Mouse (Mus musculus) intestine, embryonic 16.5 days (tissue): ENCODE measurements around the gene Rab33b. TPM values are rescaled to one million over a fixed set of nuclear protein-coding genes. Genes with fewer than 3 reads are reported as not detected.
A peak's percentile ranks its signal among the peaks of the same experiment; 100 is the strongest.

ENCODE experiments used
- ATAC-seq: fragments of 200-750 bp; cut with Nextera tagmentation; 2 replicates; pipeline ENCODE4 v1.8.0; 2017; ENCODE audit warnings: moderate TSS enrichment, moderate library complexity
- H3K27ac ChIP-seq: fragments of 300-500 bp; sonication (generic); 2 replicates; pipeline ENCODE4 v1.5.1; 2014; ENCODE audit warnings: mild to moderate bottlenecking, low read length
- H3K27me3 ChIP-seq: fragments of 300-500 bp; sonication (generic); replicated peaks from 2 replicates; pipeline ENCODE4 v1.6.1; 2014; ENCODE audit warnings: low read length, control low read depth, mixed read lengths; ENCODE audit not compliant: control insufficient read depth, insufficient read depth
- H3K36me3 ChIP-seq: fragments of 300-500 bp; sonication (generic); 2 replicates; pipeline ENCODE4 v1.6.1; 2014; ENCODE audit warnings: low read length, control low read depth; ENCODE audit not compliant: control insufficient read depth, insufficient read depth
- H3K4me1 ChIP-seq: fragments of 300-500 bp; sonication (generic); 2 replicates; pipeline ENCODE4 v1.6.1; 2014; ENCODE audit warnings: low read length, control low read depth, mixed read lengths; ENCODE audit not compliant: control insufficient read depth, insufficient read depth
- H3K4me2 ChIP-seq: fragments of 300-500 bp; sonication (generic); 2 replicates; pipeline ENCODE4 v1.6.1; 2014; ENCODE audit warnings: low read depth, low read length, control low read depth
- H3K4me3 ChIP-seq: fragments of 300-500 bp; sonication (generic); 2 replicates; pipeline ENCODE4 v1.5.1; 2014; ENCODE audit warnings: mild to moderate bottlenecking, low read length
- H3K9ac ChIP-seq: fragments of 300-500 bp; sonication (generic); 2 replicates; pipeline ENCODE4 v1.6.1; 2014; ENCODE audit warnings: low read depth, low read length
- H3K9me3 ChIP-seq: fragments of 300-500 bp; sonication (generic); 2 replicates; pipeline ENCODE4 v1.6.1; 2016; ENCODE audit warnings: low read length, control low read depth; ENCODE audit not compliant: control insufficient read depth
- WGBS: fragments of 180-500 bp; shearing (Covaris S2); extraction: QIAGEN DNeasy Blood & Tissue Kit; methylation state at CpG from one replicate; pipeline ENCODE4 v1.1.7; 2014; 5-methylcytosine and 5-hydroxymethylcytosine counted together
- polyA plus RNA-seq: library from polyadenylated mRNA; unstranded; fragments of >200 nt; fragmentation: Nextera tagmentation; extraction: Ambion mirVana; gene quantifications from 2 replicates; pipeline ENCODE4 v1.2.1, GENCODE M21; 2015

The Rab33b gene
- polyA plus RNA-seq, 1 experiment from 2014 or later, result 25.0 TPM

DNA sequence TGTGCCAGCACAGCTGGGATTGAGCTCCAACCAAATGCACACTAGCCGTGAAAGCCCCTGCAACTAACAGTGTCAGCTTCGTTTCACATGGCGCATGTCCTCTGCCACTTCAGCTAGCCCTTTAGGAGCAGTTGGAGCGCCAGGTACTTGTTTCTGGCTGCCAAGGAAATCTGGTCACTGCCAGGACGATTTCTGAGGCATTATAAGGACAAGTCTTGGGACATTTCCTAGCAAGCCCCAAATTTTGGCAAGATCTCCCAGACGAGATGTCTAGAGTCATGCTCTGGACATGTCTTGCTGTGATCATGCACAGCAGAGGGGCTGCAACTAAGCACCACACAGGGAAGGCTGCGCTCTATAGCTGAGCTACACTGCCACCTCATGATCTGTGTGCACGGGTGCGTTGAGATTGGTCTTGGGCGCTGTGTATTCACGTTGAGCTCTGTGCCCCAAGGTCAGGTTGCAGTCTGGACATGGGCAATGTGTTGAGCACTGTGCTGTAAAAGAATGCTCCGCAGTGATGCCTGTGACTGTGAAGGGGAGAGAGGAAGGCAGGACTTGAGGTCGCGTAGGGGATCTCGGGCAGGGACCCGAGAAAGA lies 41.6 kb downstream of the Rab33b start:
- WGBS, result 87% methylated on average over 16 of the region's 16 CpGs
- Histone ChIP-seq H3K9me3 (no peaks in the 10 kb centered on the region), H3K4me3 (no peak overlapping the region), H3K36me3 (peaks cover 28% of the 10 kb centered on the region), H3K9ac (no peak overlapping the region), H3K4me2 (no peak overlapping the region), H3K4me1 (no peaks in the 10 kb centered on the region), H3K27me3 (no peaks in the 10 kb centered on the region), H3K27ac (no peak overlapping the region)
- no peak for ATAC-seq

DNA sequence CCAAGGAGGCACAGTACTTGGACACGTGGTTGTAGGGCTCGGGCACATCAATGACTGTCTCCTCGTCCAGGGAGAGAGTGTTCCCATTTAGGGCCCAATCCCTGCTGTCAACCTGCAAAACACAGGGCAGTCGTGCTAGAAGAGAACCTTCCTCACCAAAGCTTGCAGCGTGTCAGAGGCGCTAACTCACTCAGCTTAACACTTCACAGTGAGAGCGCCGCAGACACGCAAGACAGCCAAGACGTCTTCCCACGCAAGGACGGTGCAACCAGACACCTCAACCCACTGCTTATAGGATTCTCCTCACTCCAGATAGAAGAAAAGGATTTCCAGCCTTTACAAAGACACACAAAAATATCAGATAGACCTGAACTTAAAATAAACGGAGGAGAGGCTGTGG lies 43.2 kb downstream of the Rab33b start:
- no peak overlapping the region for H3K4me3 ChIP-seq
- no peaks in the 10 kb centered on the region for H3K9me3 ChIP-seq
- peaks cover 8% of the 10 kb centered on the region for H3K4me1 ChIP-seq
- whole genome bisulfite sequencing, result 95% methylated on average over 13 of the region's 13 CpGs
- H3K4me2 ChIP-seq, result no peak overlapping the region
- no peak overlapping the region for H3K27ac ChIP-seq
- no peak overlapping the region for H3K9ac ChIP-seq
- no peaks in the 10 kb centered on the region for H3K27me3 ChIP-seq
- H3K36me3 ChIP-seq, result peaks cover 28% of the 10 kb centered on the region
- no peak for ATAC-seq

- Histone ChIP-seq H3K36me3 (peaks cover 12% of the 10 kb centered on the region), H3K9me3 (no peaks in the 10 kb centered on the region), H3K27ac (peak overlapping the region; percentile 80), H3K27me3 (no peaks in the 10 kb centered on the region), H3K4me1 (peaks cover 21% of the 10 kb centered on the region), H3K9ac (0 out of 2 replicates have a peak overlapping the region, but pooled peaks have one; percentile 1), H3K4me3 (no peak overlapping the region), H3K4me2 (no peak overlapping the region)
- WGBS, result 44% methylated on average over 13 of the region's 13 CpGs
- ATAC-seq, result peak; percentile 26
Measured at GRCm38 (mm10) chr3:51531473-51532281, 48.0 kb downstream of the Rab33b start.

DNA sequence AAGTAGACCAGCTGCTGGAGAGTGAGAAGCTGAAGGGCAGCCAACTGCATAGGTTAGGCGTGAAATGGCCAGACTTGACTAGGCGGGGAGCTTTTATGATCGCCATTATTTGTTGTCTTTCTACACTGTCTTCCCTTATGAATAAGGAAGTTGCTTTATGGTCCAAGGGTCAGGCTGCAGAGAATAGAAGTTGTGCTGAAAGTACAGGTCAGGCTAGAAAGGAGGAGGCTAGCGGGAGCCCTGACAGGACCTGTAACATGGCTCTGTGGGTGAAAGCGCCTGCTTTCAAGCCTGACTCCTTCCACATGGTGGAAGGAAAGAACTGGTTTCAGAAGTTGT lies 48.5 kb downstream of the Rab33b start:
- no peak overlapping the region for H3K4me3 ChIP-seq
- H3K27me3 ChIP-seq, result no peaks in the 10 kb centered on the region
- H3K4me1 ChIP-seq, result peaks cover 21% of the 10 kb centered on the region
- peak overlapping the region; percentile 80 for H3K27ac ChIP-seq
- peak; percentile 91 for ATAC-seq
- H3K9me3 ChIP-seq, result no peaks in the 10 kb centered on the region
- H3K4me2 ChIP-seq, result no peak overlapping the region
- WGBS, result 35% methylated on average over 5 of the region's 5 CpGs
- H3K9ac ChIP-seq, result peak overlapping the region; percentile 44; the same call in 1 of the 2 replicates
- H3K36me3 ChIP-seq, result peaks cover 12% of the 10 kb centered on the region

- WGBS, result 73% methylated on average over 5 of the region's 5 CpGs
- no peaks in the 10 kb centered on the region for H3K9me3 ChIP-seq
- H3K36me3 ChIP-seq, result peaks cover 9% of the 10 kb centered on the region
- no peaks in the 10 kb centered on the region for H3K27me3 ChIP-seq
- H3K27ac ChIP-seq, result no peak overlapping the region
- no peak overlapping the region for H3K9ac ChIP-seq
- no peak for ATAC-seq
- H3K4me2 ChIP-seq, result no peak overlapping the region
- H3K4me3 ChIP-seq, result no peak overlapping the region
- peaks cover 21% of the 10 kb centered on the region for H3K4me1 ChIP-seq
Measured at GRCm38 (mm10) chr3:51533573-51533972, 49.9 kb downstream of the Rab33b start.

DNA sequence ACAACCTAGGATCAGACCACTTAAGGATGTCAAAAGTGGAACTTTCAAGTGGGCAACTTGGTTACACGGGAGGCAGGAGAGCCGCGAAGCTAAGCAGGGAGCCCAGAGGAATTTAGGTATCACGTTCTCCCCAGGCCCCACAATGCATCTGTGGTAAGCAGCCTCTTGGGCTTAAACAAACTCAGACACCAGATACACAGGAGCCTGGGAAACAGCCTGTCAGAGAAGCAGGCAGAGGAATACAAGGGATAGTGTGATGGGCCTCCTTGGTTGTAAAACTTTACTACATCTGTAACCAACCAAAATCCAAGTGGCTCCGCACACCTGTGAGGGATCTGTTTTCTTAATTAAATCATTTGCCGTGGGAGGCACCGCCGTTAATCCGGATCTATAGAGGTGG lies 50.3 kb downstream of the Rab33b start:
- no peak for ATAC-seq
- H3K9ac ChIP-seq, result no peak overlapping the region
- H3K4me1 ChIP-seq, result peaks cover 21% of the 10 kb centered on the region
- no peak overlapping the region for H3K4me3 ChIP-seq
- no peaks in the 10 kb centered on the region for H3K27me3 ChIP-seq
- no peaks in the 10 kb centered on the region for H3K9me3 ChIP-seq
- H3K27ac ChIP-seq, result no peak overlapping the region
- WGBS, result 73% methylated on average over 9 of the region's 9 CpGs
- H3K4me2 ChIP-seq, result no peak overlapping the region
- H3K36me3 ChIP-seq, result peaks cover 8% of the 10 kb centered on the region

GRCm38 (mm10) chr3:51539567-51540408 lies 56.1 kb downstream of the Rab33b start:
- peak; percentile 64 for ATAC-seq
- H3K9me3 ChIP-seq, result no peaks in the 10 kb centered on the region
- H3K4me2 ChIP-seq, result no peak overlapping the region
- H3K27ac ChIP-seq, result no peak overlapping the region
- H3K4me1 ChIP-seq, result no peaks in the 10 kb centered on the region
- WGBS, result 57% methylated on average over 15 of the region's 15 CpGs
- H3K36me3 ChIP-seq, result peaks cover 4% of the 10 kb centered on the region; the same call in 1 of the 2 replicates
- no peak overlapping the region for H3K4me3 ChIP-seq
- H3K27me3 ChIP-seq, result no peaks in the 10 kb centered on the region
- H3K9ac ChIP-seq, result no peak overlapping the region

- no peaks in the 10 kb centered on the region for H3K9me3 ChIP-seq
Measured at GRCm38 (mm10) chr3:51540659-51541058, 56.9 kb downstream of the Rab33b start.

DNA sequence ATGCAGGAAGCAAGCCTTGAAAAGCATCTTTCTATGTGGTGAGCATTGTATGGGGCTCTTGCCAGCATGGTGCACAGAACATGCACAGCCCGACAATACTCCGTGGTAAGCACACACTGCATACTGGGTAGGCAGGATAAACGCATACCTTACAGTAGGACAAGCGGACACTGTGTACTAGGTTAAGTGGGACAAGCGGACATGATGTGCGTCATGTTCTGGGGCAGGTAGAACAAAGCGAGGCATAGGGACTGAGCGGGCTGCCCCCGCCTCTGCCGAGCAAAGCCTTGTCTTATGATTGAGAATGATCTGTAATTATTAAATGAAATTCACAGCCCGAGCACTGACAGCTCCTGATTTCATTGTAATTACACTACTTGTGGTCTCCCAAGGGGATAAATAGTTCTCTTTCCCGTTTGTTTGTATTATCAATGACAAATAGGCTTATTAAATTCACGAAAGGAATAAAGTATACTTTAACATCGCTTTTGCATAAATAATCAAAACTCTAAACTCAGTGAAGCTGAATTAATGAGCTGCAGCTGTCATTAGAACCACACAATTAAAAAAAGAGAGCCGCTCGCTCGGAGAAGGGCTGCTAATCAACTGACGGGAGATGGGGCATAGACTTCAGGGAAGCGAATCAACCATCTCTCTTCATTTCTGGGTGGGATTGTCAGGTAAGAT lies 60.9 kb downstream of the Rab33b start:
- Histone ChIP-seq H3K36me3 (no peaks in the 10 kb centered on the region), H3K9ac (no peak overlapping the region), H3K9me3 (no peaks in the 10 kb centered on the region), H3K4me1 (peaks cover 6% of the 10 kb centered on the region; the same call in 1 of the 2 replicates), H3K4me2 (no peak overlapping the region), H3K4me3 (no peak overlapping the region), H3K27ac (no peak overlapping the region), H3K27me3 (no peaks in the 10 kb centered on the region)
- 75% methylated on average over 19 of the region's 19 CpGs for WGBS
- ATAC-seq, result no peak

More at GRCm38 (mm10) chr3:51540659-51541058, 56.9 kb downstream of the Rab33b start:
- Histone ChIP-seq H3K9ac (no peak overlapping the region), H3K27ac (no peak overlapping the region), H3K4me3 (no peak overlapping the region), H3K27me3 (no peaks in the 10 kb centered on the region), H3K4me2 (no peak overlapping the region), H3K36me3 (no peaks in the 10 kb centered on the region), H3K4me1 (no peaks in the 10 kb centered on the region)
- WGBS, result 95% methylated on average over 9 of the region's 9 CpGs
- no peak for ATAC-seq
